Mouse (Mus musculus) heart, postnatal 0 days (tissue): ENCODE data around the gene Fstl1.

Source experiments
- CTCF ChIP-seq: IDR thresholded peaks from 2 replicates; pipeline ENCODE4 v1.5.1; 2016; ENCODE audit warnings: antibody characterized with exemption, control low read depth, low read depth
- EP300 ChIP-seq: IDR thresholded peaks from 2 replicates; pipeline ENCODE4 v1.6.1; 2016; ENCODE audit warnings: antibody characterized with exemption, low read depth

- TF ChIP-seq CTCF = no peak
- TF ChIP-seq EP300 = no peak
Measured at GRCm38 (mm10) chr16:37796270-37796669, 19.6 kb downstream of the Fstl1 start.
